Mouse (Mus musculus) stomach, postnatal 0 days (tissue): ENCODE measurements around the gene C1qtnf4. TPM values are rescaled to one million over a fixed set of nuclear protein-coding genes. Genes with fewer than 3 reads are reported as not detected.

Source experiments
- ATAC-seq: fragments of 200-750 bp; cut with Nextera tagmentation; 2 replicates; pipeline ENCODE4 v1.8.0; 2017; ENCODE audit not compliant: low FRiP score, low TSS enrichment
- DNase-seq: peaks from one replicate; pipeline ENCODE4 v3.0.0-alpha.2; 2016; ENCODE audit warnings: low spot score
- H3K27ac ChIP-seq: fragments of 300-500 bp; sonication (generic); replicated peaks from 2 replicates; pipeline ENCODE4 v1.5.1; 2014; ENCODE audit warnings: mild to moderate bottlenecking, control low read depth
- H3K27me3 ChIP-seq: fragments of 300-500 bp; sonication (generic); 2 replicates; pipeline ENCODE4 v1.6.1; 2014; ENCODE audit warnings: low read length; ENCODE audit not compliant: control insufficient read depth, insufficient read depth
- H3K36me3 ChIP-seq: fragments of 300-500 bp; sonication (generic); 2 replicates; pipeline ENCODE4 v1.6.1; 2014; ENCODE audit warnings: low read length, mixed read lengths; ENCODE audit not compliant: control insufficient read depth, insufficient read depth
- H3K4me1 ChIP-seq: fragments of 300-500 bp; sonication (generic); replicated peaks from 2 replicates; pipeline ENCODE4 v1.6.1; 2014; ENCODE audit warnings: antibody characterized with exemption; ENCODE audit not compliant: control insufficient read depth, insufficient read depth
- H3K4me2 ChIP-seq: fragments of 300-500 bp; sonication (generic); replicated peaks from 2 replicates; pipeline ENCODE4 v1.6.1; 2014; ENCODE audit warnings: low read depth, mild to moderate bottlenecking, control low read depth, moderate library complexity
- H3K4me3 ChIP-seq: fragments of 300-500 bp; sonication (generic); 2 replicates; pipeline ENCODE4 v1.5.1; 2014; ENCODE audit warnings: low read depth, low read length, control low read depth
- H3K9ac ChIP-seq: fragments of 300-500 bp; sonication (generic); 2 replicates; pipeline ENCODE4 v1.6.1; 2014; ENCODE audit warnings: mild to moderate bottlenecking, low read length, control low read depth, mixed read lengths
- H3K9me3 ChIP-seq: fragments of 300-500 bp; sonication (generic); 2 replicates; pipeline ENCODE4 v1.6.1; 2016; ENCODE audit warnings: low read length; ENCODE audit not compliant: control insufficient read depth
- CTCF ChIP-seq: IDR thresholded peaks from 2 replicates; pipeline ENCODE4 v1.5.1; 2016; ENCODE audit warnings: antibody characterized with exemption, low read depth, mild to moderate bottlenecking, moderate library complexity
- EP300 ChIP-seq: optimal IDR thresholded peaks from 2 replicates; pipeline ENCODE3; 2016; ENCODE audit warnings: antibody characterized with exemption
- WGBS: fragments of 180-500 bp; shearing (Covaris S2); extraction: QIAGEN DNeasy Blood & Tissue Kit; methylation state at CpG from one replicate; pipeline ENCODE4 v1.1.7; 2014; 5-methylcytosine and 5-hydroxymethylcytosine counted together
- polyA plus RNA-seq: library from polyadenylated mRNA; unstranded; fragments of >200 nt; fragmentation: Nextera tagmentation; extraction: Ambion mirVana; gene quantifications from 2 replicates; pipeline ENCODE4 v1.2.1, GENCODE M21; 2015

Gene C1qtnf4
- 19.4 and 20.7 TPM in 2 replicates for polyA plus RNA-seq

DNA sequence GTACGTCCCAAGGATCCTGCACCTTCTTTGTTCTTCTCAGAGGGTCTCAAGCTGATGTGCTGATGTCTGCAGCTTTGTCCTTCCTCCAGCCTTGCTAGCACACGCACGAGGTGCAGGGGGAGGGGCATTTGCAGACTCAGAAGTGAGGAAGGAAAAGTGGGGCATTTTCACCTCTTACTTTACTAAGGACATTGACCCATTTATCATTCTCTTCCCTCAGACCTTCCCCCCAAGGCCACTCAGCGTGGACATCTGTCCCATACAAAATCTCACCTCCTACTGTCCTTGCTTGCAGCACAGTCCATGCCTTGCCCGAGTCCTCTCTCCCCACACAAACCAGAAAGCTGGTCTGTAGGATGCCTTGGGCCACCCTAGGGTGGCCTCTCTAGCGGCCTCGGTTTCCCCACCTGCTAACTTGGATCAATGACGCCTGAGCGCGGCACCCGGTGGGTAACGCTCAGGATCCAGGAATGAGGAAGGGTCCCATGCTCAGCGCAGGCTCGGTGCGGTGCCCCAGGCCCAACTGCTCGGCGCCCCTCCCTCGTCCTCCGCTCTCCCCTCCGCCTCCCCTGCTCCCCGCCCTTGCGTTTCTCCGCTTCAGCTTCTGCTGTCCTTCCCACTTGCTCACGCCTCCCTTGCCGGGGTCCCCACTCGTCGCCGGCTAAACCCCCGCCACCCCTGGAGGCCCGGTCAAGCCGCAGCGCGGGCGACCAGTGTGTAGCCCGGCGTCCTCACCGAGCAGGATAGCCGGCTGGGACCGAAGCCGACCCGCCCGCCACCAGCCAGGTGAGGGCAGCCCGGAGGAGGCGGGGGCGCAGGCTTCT, at the start of gene C1qtnf4:
C1qtnf4 (plus strand) TSS at position 643 of the 824 bp plus-strand sequence.
- H3K4me3 ChIP-seq, result peak within 1 kb of the TSS; percentile 42
- no peak within 1 kb of the TSS for H3K27ac ChIP-seq
- no peaks in the 10 kb centered on the region for H3K9me3 ChIP-seq
- DNase-seq, result peak; percentile 41
- WGBS, result 2% methylated on average over 43 of the region's 45 CpGs
- peak within 1 kb of the TSS; percentile 55 for H3K9ac ChIP-seq
- ATAC-seq, result 0 out of 2 replicates have a peak, but pooled peaks have one; percentile 19
- 0 out of 2 replicates have a peak, but pooled peaks cover 4% of the 10 kb centered on the region for H3K4me1 ChIP-seq
- no peak for TF ChIP-seq CTCF
- no peak for TF ChIP-seq EP300
- no peaks in the 10 kb centered on the region for H3K36me3 ChIP-seq
- H3K27me3 ChIP-seq, result no peaks in the 10 kb centered on the region
- peak within 1 kb of the TSS; percentile 88 for H3K4me2 ChIP-seq

DNA sequence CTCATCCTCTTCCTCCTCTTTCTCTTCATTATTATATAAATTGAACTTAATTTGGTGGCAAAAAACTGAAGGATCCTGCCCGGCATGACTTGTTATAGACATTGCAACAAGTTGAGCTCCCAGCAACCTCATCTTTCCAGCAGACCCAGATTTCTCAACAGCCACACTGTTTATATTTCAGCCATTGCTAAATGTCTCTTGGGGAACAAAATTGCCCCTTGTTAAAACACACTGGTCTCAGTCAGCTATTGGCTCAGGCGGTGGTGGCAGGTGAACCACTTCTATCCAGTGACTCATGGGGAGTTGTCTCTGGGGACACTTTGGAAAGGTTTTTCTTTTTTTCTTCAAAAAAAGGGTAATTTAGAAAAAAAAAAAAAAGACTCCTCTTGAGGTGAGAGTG, 47.0 kb upstream of the C1qtnf4 start:
- H3K4me1 ChIP-seq, result no peaks in the 10 kb centered on the region
- H3K36me3 ChIP-seq, result no peaks in the 10 kb centered on the region
- TF ChIP-seq EP300 (no peak), CTCF (no peak)
- ATAC-seq, result no peak
- no peak overlapping the region for H3K27ac ChIP-seq
- DNase-seq, result no peak
- H3K4me2 ChIP-seq, result no peak overlapping the region
- H3K27me3 ChIP-seq, result no peaks in the 10 kb centered on the region
- whole genome bisulfite sequencing, result 88% methylated on average over 2 of the region's 2 CpGs
- H3K4me3 ChIP-seq, result no peak overlapping the region
- no peaks in the 10 kb centered on the region for H3K9me3 ChIP-seq
- H3K9ac ChIP-seq, result no peak overlapping the region

DNA sequence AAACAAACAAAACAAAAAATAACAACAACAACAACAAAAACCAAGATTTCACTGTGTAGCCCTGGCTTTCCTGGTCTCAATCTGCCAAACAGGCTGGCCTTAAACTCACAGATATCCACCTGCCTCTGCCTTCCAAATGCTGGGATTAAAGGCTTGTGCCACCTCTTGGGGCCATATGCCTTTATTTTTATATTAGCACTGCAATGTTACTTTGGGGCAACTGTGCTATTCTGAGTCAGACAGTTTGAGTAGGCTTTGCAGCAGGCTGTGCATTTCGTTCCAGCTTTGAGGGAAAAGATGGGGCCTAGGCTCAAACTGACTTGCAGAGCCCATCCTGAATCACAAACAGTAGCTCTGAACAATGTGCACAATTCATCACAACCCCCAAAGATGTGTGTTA, 42.0 kb upstream of the C1qtnf4 start:
- H3K4me1 ChIP-seq, result 0 out of 2 replicates have a peak, but pooled peaks cover 4% of the 10 kb centered on the region
- no peak overlapping the region for H3K4me3 ChIP-seq
- WGBS, result 63% methylated on average over 1 of the region's 1 CpGs
- H3K27me3 ChIP-seq, result no peaks in the 10 kb centered on the region
- TF ChIP-seq EP300 (no peak), CTCF (no peak)
- no peaks in the 10 kb centered on the region for H3K9me3 ChIP-seq
- no peak overlapping the region for H3K27ac ChIP-seq
- no peaks in the 10 kb centered on the region for H3K36me3 ChIP-seq
- H3K9ac ChIP-seq, result no peak overlapping the region
- DNase-seq (no peak), ATAC-seq (no peak)
- H3K4me2 ChIP-seq, result no peak overlapping the region

DNA sequence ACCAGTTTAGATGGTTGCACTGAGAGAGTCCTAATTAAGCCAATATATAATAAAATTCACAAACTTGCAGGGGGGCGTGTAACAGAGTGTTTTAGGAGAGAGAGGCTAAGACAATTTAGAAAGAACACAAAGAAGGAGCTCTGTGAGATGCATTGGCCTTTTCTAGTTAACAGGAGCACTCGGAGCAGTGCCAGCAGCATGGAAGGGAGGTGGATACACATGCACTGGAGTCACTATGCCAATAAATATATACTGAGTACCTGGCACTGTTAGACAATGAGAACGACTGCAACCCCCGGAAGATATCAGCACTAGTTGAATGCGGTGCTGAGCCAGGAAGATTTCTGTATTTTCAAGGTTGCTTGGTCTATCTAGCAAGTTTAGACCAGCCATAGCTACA, 41.4 kb upstream of the C1qtnf4 start:
- Histone ChIP-seq H3K27ac (no peak overlapping the region), H3K9me3 (no peaks in the 10 kb centered on the region), H3K9ac (no peak overlapping the region), H3K4me3 (no peak overlapping the region), H3K36me3 (no peaks in the 10 kb centered on the region), H3K27me3 (no peaks in the 10 kb centered on the region), H3K4me1 (0 out of 2 replicates have a peak, but pooled peaks cover 4% of the 10 kb centered on the region), H3K4me2 (no peak overlapping the region)
- DNase-seq (no peak), ATAC-seq (no peak)
- WGBS, result 66% methylated on average over 5 of the region's 5 CpGs
- TF ChIP-seq CTCF (no peak), EP300 (no peak)

DNA sequence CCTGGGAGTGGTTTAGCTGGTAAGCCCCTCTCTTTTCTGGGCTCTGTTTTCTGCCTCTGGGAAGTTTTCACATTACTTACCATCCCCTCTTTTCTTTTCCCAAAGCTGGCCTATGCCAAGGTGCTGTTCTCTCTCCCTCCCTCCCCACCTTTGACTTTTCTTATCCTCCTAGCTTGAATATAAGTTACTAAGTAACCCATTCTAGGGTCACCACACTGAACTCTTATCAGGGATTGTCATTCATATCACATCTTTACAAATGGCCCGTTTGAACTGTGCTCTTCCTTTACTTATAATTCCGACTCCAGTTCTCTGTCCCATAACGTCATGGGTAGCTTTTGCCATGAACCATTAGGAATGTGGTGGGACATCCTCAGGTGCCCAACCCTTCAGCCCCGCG, 40.4 kb upstream of the C1qtnf4 start:
- DNase-seq, result no peak
- no peak overlapping the region for H3K27ac ChIP-seq
- H3K4me2 ChIP-seq, result no peak overlapping the region
- no peak overlapping the region for H3K4me3 ChIP-seq
- H3K4me1 ChIP-seq, result 0 out of 2 replicates have a peak, but pooled peaks cover 4% of the 10 kb centered on the region
- no peaks in the 10 kb centered on the region for H3K9me3 ChIP-seq
- TF ChIP-seq EP300 (no peak), CTCF (no peak)
- WGBS, result 61% methylated on average over 5 of the region's 5 CpGs
- no peaks in the 10 kb centered on the region for H3K27me3 ChIP-seq
- 0 out of 2 replicates have a peak, but pooled peaks cover 2% of the 10 kb centered on the region for H3K36me3 ChIP-seq
- H3K9ac ChIP-seq, result no peak overlapping the region
- no peak for ATAC-seq

DNA sequence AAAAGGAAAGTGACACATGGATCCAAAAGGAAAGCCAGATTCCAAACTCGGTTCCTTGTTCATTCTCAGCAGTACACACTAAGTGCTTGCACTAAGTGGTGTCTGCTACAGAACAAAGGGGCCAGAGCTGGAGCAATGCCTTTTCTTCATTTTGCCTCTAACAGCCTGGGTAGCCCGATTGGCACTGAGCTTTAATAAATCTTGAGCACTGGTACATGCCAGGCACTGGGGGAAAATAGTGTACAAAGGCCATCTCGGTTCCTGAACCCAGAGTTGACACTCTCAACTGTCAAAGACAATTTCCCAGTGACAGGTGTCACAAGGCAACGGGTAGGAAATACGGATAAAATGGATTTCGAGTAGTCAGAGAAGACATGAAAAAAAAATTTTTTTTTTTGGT, 39.5 kb upstream of the C1qtnf4 start:
- WGBS, result 52% methylated on average over 6 of the region's 6 CpGs
- Histone ChIP-seq H3K4me1 (0 out of 2 replicates have a peak, but pooled peaks cover 4% of the 10 kb centered on the region), H3K9me3 (no peaks in the 10 kb centered on the region), H3K4me3 (peak overlapping the region; percentile 96), H3K9ac (no peak overlapping the region; the same call in 1 of the 2 replicates), H3K27ac (peak overlapping the region; percentile 70; the same call in 1 of the 2 replicates), H3K4me2 (peak overlapping the region; percentile 61), H3K36me3 (peaks cover 9% of the 10 kb centered on the region), H3K27me3 (no peaks in the 10 kb centered on the region)
- TF ChIP-seq EP300 (no peak), CTCF (no peak)
- ATAC-seq (no peak), DNase-seq (no peak)
